Mouse (Mus musculus) embryonic facial prominence, embryonic 15.5 days (tissue): ENCODE measurements at regions not wholly inside any gene's neighbourhood (a gene's known extent, or its start where the extent isn't known, plus 50 kb on each side); places are given as distances from the start of the nearest gene placed in this dataset.
A peak's percentile ranks its signal among the peaks of the same experiment; 100 is the strongest.

Experiments
- ATAC-seq: fragments of 200-750 bp; cut with Nextera tagmentation; 2 replicates; pipeline ENCODE4 v1.8.0; 2017; ENCODE audit warnings: low read depth, moderate TSS enrichment; ENCODE audit not compliant: insufficient number of reproducible peaks, low FRiP score, low TSS enrichment
- H3K27ac ChIP-seq: fragments of 300-500 bp; sonication (generic); replicated peaks from 2 replicates; pipeline ENCODE4 v1.5.1; 2015; ENCODE audit warnings: mild to moderate bottlenecking, inconsistent platforms
- H3K27me3 ChIP-seq: fragments of 300-500 bp; sonication (generic); 2 replicates; pipeline ENCODE4 v1.6.1; 2015; ENCODE audit warnings: inconsistent platforms
- H3K36me3 ChIP-seq: fragments of 300-500 bp; sonication (generic); 2 replicates; pipeline ENCODE4 v1.6.1; 2015; ENCODE audit warnings: mild to moderate bottlenecking, inconsistent platforms
- H3K4me1 ChIP-seq: fragments of 300-500 bp; sonication (generic); 2 replicates; pipeline ENCODE4 v1.6.1; 2015; ENCODE audit warnings: inconsistent platforms
- H3K4me2 ChIP-seq: fragments of 300-500 bp; sonication (generic); replicated peaks from 2 replicates; pipeline ENCODE4 v1.6.1; 2015; ENCODE audit warnings: mild to moderate bottlenecking, inconsistent platforms
- H3K4me3 ChIP-seq: fragments of 300-500 bp; sonication (generic); replicated peaks from 2 replicates; pipeline ENCODE4 v1.5.1; 2015; ENCODE audit warnings: mild to moderate bottlenecking, inconsistent platforms
- H3K9ac ChIP-seq: fragments of 300-500 bp; sonication (generic); 2 replicates; pipeline ENCODE4 v1.6.1; 2015; ENCODE audit warnings: inconsistent platforms
- H3K9me3 ChIP-seq: fragments of 300-500 bp; sonication (generic); replicated peaks from 2 replicates; pipeline ENCODE4 v1.6.1; 2016; ENCODE audit warnings: inconsistent platforms
- WGBS: fragments of 180-500 bp; shearing (Covaris S2); methylation state at CpG from one replicate; pipeline ENCODE4 v1.1.7; 2015; 5-methylcytosine and 5-hydroxymethylcytosine counted together

- Histone ChIP-seq H3K4me1 (peaks cover 25% of the 10 kb centered on the region), H3K27ac (peak overlapping the region; percentile 66), H3K36me3 (no peaks in the 10 kb centered on the region), H3K27me3 (no peaks in the 10 kb centered on the region), H3K4me2 (no peak overlapping the region), H3K4me3 (no peak overlapping the region), H3K9me3 (no peaks in the 10 kb centered on the region), H3K9ac (no peak overlapping the region; the same call in 1 of the 2 replicates)
- 35% methylated on average over 3 of the region's 3 CpGs for WGBS
- peak; percentile 65; the same call in 1 of the 2 replicates for ATAC-seq
These were observed 85.8 kb downstream of the Aldh8a1 start for GRCm38 (mm10) chr10:21462915-21463314.

DNA sequence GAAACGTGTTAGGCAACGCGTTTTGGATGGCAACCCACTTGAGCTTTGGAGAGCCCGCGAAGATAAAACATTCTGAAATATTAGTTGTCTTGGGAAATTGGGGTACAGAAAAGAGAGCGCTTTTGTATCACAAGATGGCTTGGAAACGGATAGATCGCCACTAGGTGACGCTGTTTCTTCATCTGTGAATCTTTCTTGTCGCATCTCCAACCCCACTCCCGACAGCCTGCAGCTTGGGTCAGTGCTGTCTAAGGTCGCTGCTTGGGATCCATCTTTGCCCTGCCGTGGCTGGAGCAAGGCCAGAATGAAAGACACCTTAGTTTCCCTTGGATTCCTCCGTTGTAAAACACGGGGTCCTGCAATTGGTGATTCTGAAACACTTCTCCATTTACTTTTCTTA is 88.3 kb downstream of the Aldh8a1 start:
- H3K9me3 ChIP-seq = no peaks in the 10 kb centered on the region
- H3K36me3 ChIP-seq = no peaks in the 10 kb centered on the region
- peak; percentile 63; the same call in 1 of the 2 replicates for ATAC-seq
- no peak overlapping the region for H3K9ac ChIP-seq
- H3K4me2 ChIP-seq = peak overlapping the region; percentile 37
- 2% methylated on average over 15 of the region's 15 CpGs for WGBS
- 0 out of 2 replicates have a peak overlapping the region, but pooled peaks have one; percentile 14 for H3K4me3 ChIP-seq
- H3K27me3 ChIP-seq = no peaks in the 10 kb centered on the region
- H3K27ac ChIP-seq = 0 out of 2 replicates have a peak overlapping the region, but pooled peaks have one; percentile 44
- peaks cover 25% of the 10 kb centered on the region for H3K4me1 ChIP-seq

DNA sequence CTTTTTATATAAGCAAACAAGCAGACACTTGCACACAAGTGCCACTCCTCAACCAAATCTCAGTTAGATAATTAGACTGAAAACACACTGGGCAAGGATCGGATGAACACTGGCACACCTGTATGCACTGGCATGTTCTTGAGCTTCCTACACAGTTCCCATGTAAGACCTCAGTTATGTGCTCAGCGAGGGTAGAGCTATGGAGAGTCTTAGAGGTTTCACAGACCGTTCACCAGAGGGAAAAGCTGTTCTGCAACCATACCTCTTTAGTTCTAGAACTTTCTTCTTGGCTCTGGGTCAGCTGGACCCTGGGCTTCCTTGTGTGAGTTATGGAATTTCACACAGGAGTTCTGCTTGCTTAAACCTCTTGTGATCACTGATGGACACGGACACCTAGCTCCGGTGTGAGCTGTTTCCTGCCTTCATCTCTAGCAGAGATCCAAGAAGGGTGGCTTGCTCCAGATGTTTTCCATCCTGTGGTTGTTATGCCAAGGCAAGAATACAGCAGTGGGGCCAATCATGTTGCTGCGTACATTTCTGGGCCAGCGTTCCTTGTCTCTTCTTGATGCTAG is 88.8 kb downstream of the Aldh8a1 start:
- Histone ChIP-seq H3K27ac (peak overlapping the region; percentile 44; the same call in 1 of the 2 replicates), H3K9ac (no peak overlapping the region), H3K4me2 (peak overlapping the region; percentile 37), H3K27me3 (no peaks in the 10 kb centered on the region), H3K36me3 (no peaks in the 10 kb centered on the region), H3K4me1 (peaks cover 25% of the 10 kb centered on the region), H3K9me3 (no peaks in the 10 kb centered on the region), H3K4me3 (0 out of 2 replicates have a peak overlapping the region, but pooled peaks have one; percentile 14)
- 40% methylated on average over 7 of the region's 7 CpGs for WGBS
- 0 out of 2 replicates have a peak, but pooled peaks have one; percentile 32 for ATAC-seq

GRCm38 (mm10) chr10:21467425-21468085 is 90.5 kb downstream of the Aldh8a1 start:
- no peaks in the 10 kb centered on the region for H3K27me3 ChIP-seq
- no peak overlapping the region for H3K27ac ChIP-seq
- WGBS = 25% methylated on average over 4 of the region's 4 CpGs
- H3K9me3 ChIP-seq = no peaks in the 10 kb centered on the region
- no peak overlapping the region for H3K9ac ChIP-seq
- no peak for ATAC-seq
- H3K4me3 ChIP-seq = no peak overlapping the region
- H3K4me1 ChIP-seq = peaks cover 21% of the 10 kb centered on the region
- no peaks in the 10 kb centered on the region for H3K36me3 ChIP-seq
- H3K4me2 ChIP-seq = no peak overlapping the region

GRCm38 (mm10) chr10:21468421-21468820 is 91.3 kb downstream of the Aldh8a1 start:
- no peaks in the 10 kb centered on the region for H3K9me3 ChIP-seq
- WGBS = 61% methylated on average over 10 of the region's 10 CpGs
- no peaks in the 10 kb centered on the region for H3K27me3 ChIP-seq
- H3K4me2 ChIP-seq = no peak overlapping the region
- H3K4me1 ChIP-seq = peaks cover 15% of the 10 kb centered on the region
- no peak overlapping the region for H3K27ac ChIP-seq
- no peak overlapping the region for H3K9ac ChIP-seq
- ATAC-seq = no peak
- no peaks in the 10 kb centered on the region for H3K36me3 ChIP-seq
- no peak overlapping the region for H3K4me3 ChIP-seq

DNA sequence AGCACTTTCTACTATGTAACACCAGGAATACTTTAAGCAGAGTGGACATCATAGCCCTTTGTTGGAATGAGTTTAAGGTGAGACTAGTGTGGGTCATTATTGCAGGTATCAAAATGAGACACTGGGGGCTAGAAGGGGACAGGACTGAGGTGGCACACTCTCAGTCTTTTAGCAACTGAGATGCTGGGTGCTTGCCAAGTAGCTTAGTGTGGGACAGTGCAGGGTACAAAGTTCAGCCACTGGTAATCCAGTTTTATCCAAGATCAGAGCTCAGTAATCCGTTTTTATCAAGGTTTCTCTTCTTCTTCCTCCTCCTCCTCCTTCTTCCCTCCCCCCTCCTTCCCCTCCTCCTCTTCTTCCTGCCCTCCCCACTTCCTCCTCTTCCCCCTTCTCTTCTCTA is 92.9 kb downstream of the Aldh8a1 start:
- Histone ChIP-seq H3K4me3 (no peak overlapping the region), H3K9me3 (no peaks in the 10 kb centered on the region), H3K27me3 (no peaks in the 10 kb centered on the region), H3K36me3 (no peaks in the 10 kb centered on the region), H3K27ac (no peak overlapping the region), H3K4me2 (no peak overlapping the region), H3K9ac (no peak overlapping the region), H3K4me1 (peaks cover 14% of the 10 kb centered on the region)
- 32% methylated on average over 1 of the region's 1 CpGs for WGBS
- ATAC-seq = no peak

DNA sequence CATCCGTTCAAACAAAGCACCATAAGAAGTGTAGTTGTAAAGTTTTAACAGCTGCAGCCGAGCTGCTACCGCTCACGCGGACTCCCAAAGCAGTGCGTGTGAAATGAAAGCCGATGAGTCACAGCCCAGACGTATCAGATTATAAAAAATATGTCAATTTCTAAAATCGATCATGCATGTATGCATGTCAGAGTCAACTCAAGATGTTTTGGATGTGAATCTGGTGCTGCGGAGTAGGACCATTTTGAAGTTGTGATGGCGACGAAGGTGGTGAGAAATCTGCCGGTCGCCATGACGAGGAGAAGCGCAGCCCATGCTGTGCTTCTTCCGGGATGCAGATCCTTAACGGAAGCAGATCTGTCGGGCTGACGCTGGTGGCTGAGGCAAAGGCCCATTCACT is 93.5 kb downstream of the Aldh8a1 start:
- no peak for ATAC-seq
- H3K27ac ChIP-seq = no peak overlapping the region
- peaks cover 8% of the 10 kb centered on the region for H3K4me1 ChIP-seq
- H3K9me3 ChIP-seq = no peaks in the 10 kb centered on the region
- peak overlapping the region; percentile 13; the same call in 1 of the 2 replicates for H3K4me3 ChIP-seq
- no peaks in the 10 kb centered on the region for H3K36me3 ChIP-seq
- WGBS = 57% methylated on average over 20 of the region's 20 CpGs
- H3K4me2 ChIP-seq = peak overlapping the region; percentile 38
- H3K9ac ChIP-seq = no peak overlapping the region
- H3K27me3 ChIP-seq = no peaks in the 10 kb centered on the region

DNA sequence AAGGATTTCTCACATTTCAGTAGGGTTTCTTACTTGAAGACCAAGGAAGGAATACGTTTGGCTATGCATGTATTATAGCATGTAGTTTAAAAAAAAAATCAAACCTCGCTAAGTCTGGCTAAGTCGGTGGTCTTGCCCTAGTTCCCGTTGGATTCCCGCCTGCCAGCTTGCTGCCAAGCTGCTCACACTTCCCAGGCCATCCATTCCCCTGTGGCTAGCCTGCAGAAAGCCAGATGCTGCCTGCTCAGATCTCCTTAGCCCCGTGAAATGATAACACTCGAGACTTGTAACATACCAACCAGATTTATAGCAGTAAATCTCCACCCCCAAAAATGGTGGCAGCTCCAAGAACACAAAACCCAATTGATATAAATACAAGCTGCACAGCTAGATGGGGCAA is 97.2 kb downstream of the Aldh8a1 start:
- H3K27ac ChIP-seq = no peak overlapping the region
- no peaks in the 10 kb centered on the region for H3K36me3 ChIP-seq
- no peak overlapping the region for H3K9ac ChIP-seq
- WGBS = 54% methylated on average over 7 of the region's 7 CpGs
- no peak overlapping the region for H3K4me3 ChIP-seq
- ATAC-seq = no peak
- H3K27me3 ChIP-seq = no peaks in the 10 kb centered on the region
- no peak overlapping the region for H3K4me2 ChIP-seq
- no peaks in the 10 kb centered on the region for H3K4me1 ChIP-seq
- no peaks in the 10 kb centered on the region for H3K9me3 ChIP-seq

DNA sequence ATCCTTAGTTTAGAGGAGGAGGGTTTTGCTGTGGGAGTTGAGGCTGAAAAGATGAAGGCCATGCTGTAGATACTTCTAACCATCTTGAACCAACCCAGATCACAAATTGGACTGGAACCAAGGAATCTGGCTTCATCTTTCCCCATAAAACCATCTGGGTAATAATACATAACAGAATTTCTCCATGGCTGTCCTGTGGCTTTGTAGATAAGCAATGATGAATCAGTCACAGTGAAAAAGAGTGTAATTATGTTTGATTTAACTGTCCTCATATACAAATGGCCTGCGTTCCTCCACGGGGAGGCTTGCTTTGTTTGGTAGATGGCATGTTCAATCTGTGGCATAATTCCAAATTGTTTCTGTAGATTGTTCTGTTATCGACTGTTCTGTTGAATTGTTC is 100.9 kb downstream of the Aldh8a1 start:
- WGBS = 52% methylated on average over 3 of the region's 3 CpGs
- no peak for ATAC-seq
- Histone ChIP-seq H3K36me3 (no peaks in the 10 kb centered on the region), H3K9me3 (no peaks in the 10 kb centered on the region), H3K4me2 (no peak overlapping the region), H3K27me3 (no peaks in the 10 kb centered on the region), H3K4me1 (no peaks in the 10 kb centered on the region), H3K9ac (no peak overlapping the region), H3K27ac (no peak overlapping the region), H3K4me3 (no peak overlapping the region)

DNA sequence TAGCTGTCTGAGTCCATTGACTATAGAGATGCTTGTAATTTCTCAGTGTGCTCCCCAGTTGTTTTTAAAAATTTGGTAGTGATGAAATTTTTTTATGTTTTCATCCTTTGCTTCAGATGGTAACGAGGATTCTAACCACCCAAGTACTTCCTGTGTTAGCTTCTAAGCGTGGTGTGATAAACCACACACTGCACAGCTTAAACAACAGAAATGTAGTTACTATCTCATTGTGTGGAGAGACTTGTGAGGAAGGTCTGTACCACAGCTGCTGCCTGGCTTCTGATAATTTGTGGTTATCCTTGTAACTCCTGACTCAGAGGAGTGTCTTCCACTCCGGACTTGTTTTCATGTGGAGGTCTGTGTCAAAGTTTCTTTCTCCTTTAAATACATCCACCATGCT is 102.3 kb downstream of the Aldh8a1 start:
- WGBS = 62% methylated on average over 3 of the region's 3 CpGs
- no peak overlapping the region for H3K27ac ChIP-seq
- H3K27me3 ChIP-seq = no peaks in the 10 kb centered on the region
- no peak for ATAC-seq
- no peaks in the 10 kb centered on the region for H3K9me3 ChIP-seq
- H3K4me3 ChIP-seq = no peak overlapping the region
- H3K9ac ChIP-seq = no peak overlapping the region
- no peaks in the 10 kb centered on the region for H3K4me1 ChIP-seq
- H3K4me2 ChIP-seq = no peak overlapping the region
- H3K36me3 ChIP-seq = no peaks in the 10 kb centered on the region

DNA sequence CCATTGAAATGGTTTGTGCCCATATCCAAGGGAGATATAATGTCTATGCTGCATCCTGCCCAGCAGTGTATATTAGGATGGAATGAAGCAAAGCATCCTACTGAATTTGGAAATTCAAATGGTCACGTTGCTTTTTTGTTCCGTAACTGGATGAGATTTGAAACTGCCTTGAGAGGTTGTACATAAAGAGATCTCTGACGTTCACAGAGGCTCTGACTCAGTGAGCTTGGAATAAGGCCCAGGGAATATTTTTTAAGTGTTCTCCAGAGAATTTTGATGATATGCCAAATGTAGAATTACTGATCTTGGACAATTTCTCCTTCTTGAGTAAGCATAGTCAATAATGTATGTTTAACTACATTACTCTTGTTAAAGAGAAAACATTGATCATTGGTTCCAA is 104.2 kb downstream of the Aldh8a1 start:
- H3K9me3 ChIP-seq = no peaks in the 10 kb centered on the region
- H3K4me2 ChIP-seq = no peak overlapping the region
- H3K27me3 ChIP-seq = no peaks in the 10 kb centered on the region
- H3K27ac ChIP-seq = no peak overlapping the region
- H3K36me3 ChIP-seq = no peaks in the 10 kb centered on the region
- ATAC-seq = no peak
- no peaks in the 10 kb centered on the region for H3K4me1 ChIP-seq
- WGBS = 81% methylated on average over 3 of the region's 3 CpGs
- H3K9ac ChIP-seq = no peak overlapping the region
- H3K4me3 ChIP-seq = no peak overlapping the region

GRCm38 (mm10) chr10:21482055-21482454 is 105.0 kb downstream of the Aldh8a1 start:
- no peak overlapping the region for H3K4me2 ChIP-seq
- H3K27ac ChIP-seq = no peak overlapping the region
- no peaks in the 10 kb centered on the region for H3K27me3 ChIP-seq
- 81% methylated on average over 4 of the region's 4 CpGs for WGBS
- H3K4me1 ChIP-seq = no peaks in the 10 kb centered on the region
- H3K4me3 ChIP-seq = no peak overlapping the region
- no peaks in the 10 kb centered on the region for H3K9me3 ChIP-seq
- no peak for ATAC-seq
- H3K9ac ChIP-seq = no peak overlapping the region
- H3K36me3 ChIP-seq = no peaks in the 10 kb centered on the region
